Mouse (Mus musculus): ENCODE measurements around the gene Fam20a.

The Fam20a gene

GRCm38 (mm10) chr11:109651566-109652024 lies 70.5 kb downstream of the Fam20a start:
- DNase-seq = peak; percentile 48 to 51

DNA sequence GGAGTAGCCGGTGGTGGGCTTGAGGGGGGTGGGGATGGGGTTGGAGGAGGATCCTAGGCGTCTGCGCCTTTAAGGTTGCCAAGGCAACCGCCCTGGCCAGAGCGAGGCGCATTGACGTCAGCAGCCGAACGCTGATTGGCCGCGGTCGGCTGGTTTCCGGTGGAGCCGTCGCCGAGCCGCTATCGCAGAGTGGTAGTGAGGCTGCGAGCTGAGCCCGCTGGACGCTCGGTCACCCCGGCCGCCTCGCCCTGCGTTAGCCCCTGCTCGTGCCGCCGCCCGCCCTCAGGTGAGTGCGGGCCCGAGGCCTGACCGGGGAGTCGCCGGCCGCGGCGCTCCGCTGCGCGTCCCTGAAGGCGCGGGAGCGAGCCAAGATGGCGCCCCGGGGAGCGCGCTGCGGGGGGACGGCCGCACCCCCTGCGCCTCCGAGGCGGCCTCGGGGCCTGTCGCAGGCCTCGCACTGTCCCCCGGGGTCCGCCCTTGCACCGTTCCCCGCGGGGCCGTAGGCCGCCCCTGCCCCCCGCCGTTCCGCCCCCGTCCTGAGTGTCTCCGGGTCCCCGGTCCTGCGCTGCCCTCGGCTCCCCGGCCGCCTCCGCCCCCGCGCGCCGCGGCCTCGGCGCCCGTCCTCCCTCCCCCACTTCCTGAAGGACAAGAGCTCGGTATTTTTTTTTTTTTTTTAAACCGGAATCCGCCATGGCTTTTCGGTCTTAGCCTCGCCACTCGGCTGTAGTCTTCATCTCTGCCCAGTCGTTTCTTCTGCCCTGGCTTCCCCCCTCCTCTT lies 71.1 kb downstream of the Fam20a start:
- DNase-seq = peak; percentile 94 to 95

DNA sequence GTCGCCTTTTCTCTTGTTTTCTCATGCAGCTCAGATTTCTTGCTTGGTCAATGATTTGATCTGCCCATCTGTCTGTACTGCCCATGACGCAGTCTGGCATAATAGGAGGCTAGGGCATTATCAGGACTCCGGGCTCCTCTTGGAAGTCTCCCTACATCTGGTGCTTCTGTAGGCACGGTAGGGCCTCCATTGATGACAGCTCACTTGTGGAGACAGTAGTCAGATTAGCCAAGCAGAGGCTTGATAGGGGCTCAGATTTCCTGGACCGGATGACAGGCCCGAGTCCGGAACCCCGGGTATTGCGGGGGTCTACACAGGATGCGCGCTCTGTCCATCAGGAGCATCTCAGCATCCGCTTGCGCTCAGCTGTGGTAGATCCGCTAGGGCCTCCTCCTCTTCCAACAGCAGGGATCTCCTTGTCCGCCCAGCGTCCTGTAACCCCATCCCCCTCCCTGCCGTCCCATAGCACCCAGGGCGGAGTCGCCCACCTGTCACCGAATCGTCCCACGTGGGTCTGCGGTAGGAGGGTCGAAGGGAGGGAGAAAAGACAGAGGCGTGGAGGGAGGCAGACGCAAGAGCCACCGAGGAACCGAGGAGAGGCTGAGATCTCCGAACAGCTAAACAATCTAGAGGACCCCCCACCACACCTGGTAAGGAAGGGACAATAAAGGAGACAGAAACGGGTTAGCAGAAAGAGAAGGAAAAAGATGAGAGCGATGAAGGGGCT lies 71.9 kb downstream of the Fam20a start:
- DNase-seq = peak; percentile 78 to 84

DNA sequence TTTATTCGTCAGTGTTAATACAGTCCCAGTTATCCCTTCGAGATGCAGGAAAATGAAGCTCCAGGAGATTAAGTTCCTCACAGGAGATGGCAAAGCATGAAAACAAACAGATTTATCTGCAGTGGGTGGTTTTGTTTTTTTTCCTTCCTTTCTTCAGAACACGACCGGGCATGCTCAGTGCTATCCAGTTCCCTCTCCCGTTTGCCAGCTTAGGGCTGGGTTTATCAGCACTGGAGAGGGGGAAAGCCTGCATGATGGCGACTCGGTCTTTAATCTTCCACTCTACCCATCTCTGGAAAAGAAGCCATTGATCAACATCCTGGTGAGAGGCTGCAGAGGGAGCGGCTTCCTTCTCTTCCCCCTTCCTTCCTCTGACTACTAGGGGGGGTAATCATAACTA lies 72.9 kb downstream of the Fam20a start, which contains the start of gene Prkar1a:
TSS of gene Prkar1a (plus strand) at position 200 of the 400 bp plus-strand sequence.
- no peak for DNase-seq

- peak; percentile 66 to 76 for DNase-seq
Measured at GRCm38 (mm10) chr11:109648510-109648909, 73.6 kb downstream of the Fam20a start.

- DNase-seq = peak in 1 of 2 experiments; percentile 37
Measured at GRCm38 (mm10) chr11:109641498-109642222, 80.4 kb downstream of the Fam20a start.

DNA sequence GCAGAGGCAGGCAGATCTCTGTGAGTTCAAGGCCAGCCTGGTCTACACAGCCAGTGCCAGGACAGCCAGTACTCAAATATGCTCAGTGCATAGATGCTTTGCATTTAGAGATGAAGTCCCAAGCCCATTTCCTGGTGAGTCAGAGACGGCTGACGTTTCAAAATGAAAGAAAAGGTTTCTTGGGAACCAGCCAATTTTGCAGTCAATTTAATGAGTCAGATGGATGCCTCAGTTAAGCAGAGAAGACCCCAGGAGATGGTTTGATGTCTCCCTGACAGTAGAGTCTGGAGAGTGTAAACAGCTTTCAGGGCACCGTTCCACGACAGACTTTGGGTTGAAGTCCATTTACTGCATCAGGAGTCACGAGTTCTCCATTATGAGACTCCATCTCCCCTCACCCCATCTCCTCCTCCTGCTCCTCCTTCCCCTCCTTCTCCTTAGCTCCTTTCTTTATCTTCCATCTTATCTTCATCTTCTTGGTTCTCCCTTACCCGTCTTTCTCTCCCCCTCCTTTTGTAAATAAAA lies 86.1 kb downstream of the Fam20a start:
- DNase-seq = no peak

DNA sequence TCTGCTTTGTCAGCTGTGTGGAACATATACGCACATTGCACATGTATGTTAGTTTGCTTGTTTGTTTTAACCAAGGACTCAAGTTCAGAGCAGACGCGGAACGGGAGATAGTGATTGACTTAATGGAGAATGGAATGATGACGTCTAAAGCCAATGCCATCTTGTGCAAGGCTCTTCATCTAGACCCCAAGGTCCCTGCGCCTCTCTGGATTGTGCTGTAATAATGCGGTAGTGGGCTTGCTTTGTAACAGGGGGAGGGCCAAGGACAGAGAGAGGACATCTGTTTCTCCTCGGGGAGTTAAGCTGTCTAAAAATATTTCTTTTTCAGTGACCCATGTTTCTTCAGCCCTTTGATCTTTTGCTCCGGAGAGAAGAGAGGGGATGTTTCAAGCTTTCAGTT lies 87.2 kb downstream of the Fam20a start:
- DNase-seq = no peak

DNA sequence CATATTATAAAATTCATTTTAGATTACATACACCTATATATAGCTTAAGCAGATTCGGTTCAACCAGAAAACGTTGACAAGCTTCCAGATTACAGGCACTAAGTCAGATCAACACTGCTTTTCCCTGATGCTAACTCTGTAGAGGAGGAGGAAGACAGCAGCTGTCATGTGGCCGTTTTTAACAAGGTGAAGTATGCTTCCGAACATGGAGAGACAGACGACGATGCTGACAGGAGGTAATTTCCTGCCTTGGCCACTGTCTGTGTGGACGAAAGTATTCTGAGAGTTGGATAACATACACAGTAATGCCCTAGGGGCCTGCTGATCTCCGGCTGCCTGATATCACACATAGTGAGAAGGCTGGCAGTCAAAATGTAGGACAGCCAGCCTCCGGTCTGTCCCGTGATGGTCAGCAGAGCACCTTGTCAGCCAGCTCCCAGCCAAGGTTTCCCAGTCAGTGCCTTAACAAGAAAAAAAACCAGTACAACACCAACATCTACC lies 93.0 kb downstream of the Fam20a start:
- no peak for DNase-seq

DNA sequence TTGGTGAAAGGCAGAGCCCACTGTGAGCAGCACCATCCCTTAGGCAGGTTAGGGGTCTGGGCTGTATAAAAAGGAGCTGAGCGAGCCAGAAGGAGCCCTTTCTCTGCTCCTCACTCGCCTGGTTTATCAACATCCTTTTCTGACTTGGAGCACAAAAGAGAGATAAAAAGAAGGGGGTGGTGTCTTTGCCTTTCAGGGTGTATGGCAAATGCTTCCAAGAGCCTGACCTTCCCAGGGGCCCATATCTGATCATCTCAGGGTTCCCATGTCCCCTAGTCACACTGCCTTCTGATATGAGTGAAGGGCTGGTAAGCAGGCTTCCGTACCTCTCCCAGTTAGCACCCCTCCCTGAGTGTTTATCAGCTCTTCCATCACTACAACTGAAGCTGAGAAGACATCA lies 94.0 kb downstream of the Fam20a start:
- DNase-seq = no peak

GRCm38 (mm10) chr11:109627648-109628047 lies 94.4 kb downstream of the Fam20a start:
- peak in 1 of 2 experiments; percentile 31 for DNase-seq

GRCm38 (mm10) chr11:109623238-109623637 lies 98.8 kb downstream of the Fam20a start:
- DNase-seq = no peak

DNA sequence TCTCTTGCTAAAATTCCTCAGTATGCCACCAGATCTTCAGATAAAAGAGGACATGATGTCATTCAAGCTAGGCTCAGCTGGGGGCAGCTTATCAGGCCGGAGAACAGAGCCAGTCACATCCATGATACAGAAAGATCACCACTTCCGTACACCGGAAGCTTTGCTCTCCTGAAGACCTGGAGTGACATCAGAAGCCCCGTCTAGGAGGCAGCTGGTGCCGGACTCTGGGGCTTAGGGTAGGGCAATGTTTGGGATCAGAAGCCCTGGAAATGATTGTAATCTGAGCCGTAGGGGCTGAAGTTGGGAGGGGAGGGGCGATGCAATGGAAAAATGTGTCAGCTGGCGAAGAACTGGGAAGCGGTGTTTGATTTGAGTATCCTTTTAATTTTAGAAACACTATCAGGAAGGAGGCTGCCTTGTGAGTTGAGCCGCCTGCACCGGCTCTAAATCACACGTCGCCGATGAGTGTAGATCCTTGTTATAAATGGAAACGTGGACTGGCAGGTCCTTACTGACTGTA lies 99.5 kb downstream of the Fam20a start:
- DNase-seq = peak; percentile 32 to 33

GRCm38 (mm10) chr11:109621183-109621582 lies 100.9 kb downstream of the Fam20a start:
- peak in 1 of 2 experiments; percentile 62 for DNase-seq

- DNase-seq = no peak
Measured at GRCm38 (mm10) chr11:109620356-109620755, 101.7 kb downstream of the Fam20a start.

All from lung, postnatal 4 days (tissue).